Mouse (Mus musculus) bone marrow macrophage, adult 2 months (primary cell): ENCODE results near the gene Map1a.

ENCODE experiments used
- CTCF ChIP-seq: IDR thresholded peaks from 2 replicates; pipeline ENCODE4 v1.5.1; 2012; ENCODE audit warnings: low read depth, mild to moderate bottlenecking, low read length, moderate library complexity
- POLR2A ChIP-seq: IDR thresholded peaks from 2 replicates; pipeline ENCODE4 v1.6.1; 2012; ENCODE audit warnings: mild to moderate bottlenecking, low read depth, low read length, borderline replicate concordance

DNA sequence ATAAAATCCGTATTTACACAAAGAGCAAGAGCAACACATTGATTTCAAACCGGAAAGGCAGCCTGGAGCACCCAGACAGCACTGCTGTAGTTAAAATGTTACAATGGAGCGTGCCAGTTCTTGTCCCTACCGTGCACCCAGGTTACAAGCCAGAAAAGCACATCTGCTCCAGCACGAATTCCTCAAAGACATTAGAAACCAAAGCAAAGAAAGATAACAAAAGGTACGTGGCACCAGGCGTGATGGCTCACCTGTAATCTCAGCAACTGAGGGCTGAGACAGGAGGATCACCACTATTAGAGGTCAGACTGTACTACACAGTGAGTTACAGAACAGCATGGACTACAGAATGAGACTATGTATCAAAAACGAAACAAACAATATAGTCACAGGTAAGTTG is 21.0 kb upstream of the Map1a start:
- no peak for TF ChIP-seq POLR2A
- no peak for TF ChIP-seq CTCF
